Mouse (Mus musculus): ENCODE measurements around the gene 1700025C18Rik. TPM values are rescaled to one million over a fixed set of nuclear protein-coding genes. Genes with fewer than 3 reads are reported as not detected.

The 1700025C18Rik gene
- polyA plus RNA-seq, 1 experiment from 2014 or later: not detected

- CTCF ChIA-PET: no interaction called here
- no peak for ATAC-seq
- H3K27me3 ChIP-seq: peaks cover 4% of the 10 kb centered on the region
- POLR2A ChIA-PET: no interaction called here
- in situ Hi-C loops (cut with MboI; ENCODE audit: low pct_unique_long_range_greater_than_20kb): no loop called here
- no peak for DNase-seq (ENCODE audit: low read depth, low spot score)
- TF ChIP-seq CTCF (IDR thresholded peaks at IDR 0.05): no peak
Observed at GRCm38 (mm10) chr2:165059961-165060360, 30.6 kb downstream of the 1700025C18Rik start.

GRCm38 (mm10) chr2:165056377-165057085, 34.0 kb downstream of the 1700025C18Rik start:
- CTCF ChIA-PET: no interaction called here
- TF ChIP-seq CTCF (IDR thresholded peaks at IDR 0.05): no peak
- peaks cover 4% of the 10 kb centered on the region for H3K27me3 ChIP-seq
- DNase-seq (ENCODE audit: low read depth, low spot score): no peak
- in situ Hi-C loops (cut with MboI; ENCODE audit: low pct_unique_long_range_greater_than_20kb): no loop called here
- POLR2A ChIA-PET: no interaction called here
- no peak for ATAC-seq

GRCm38 (mm10) chr2:165055905-165056304, 34.6 kb downstream of the 1700025C18Rik start:
- DNase-seq (ENCODE audit: low read depth, low spot score) (no peak), ATAC-seq (no peak)
- in situ Hi-C loops (cut with MboI; ENCODE audit: low pct_unique_long_range_greater_than_20kb): no loop called here

GRCm38 (mm10) chr2:165054888-165055852, 35.4 kb downstream of the 1700025C18Rik start, which contains the start of gene Cd40:
TSS of gene Cd40 (plus strand) at chr2:165055627.
- ChIA-PET POLR2A (no interaction called here), CTCF (no interaction called here)
- no peak for ATAC-seq
- in situ Hi-C loops (cut with MboI; ENCODE audit: low pct_unique_long_range_greater_than_20kb): no loop called here
- H3K27me3 ChIP-seq: peaks cover 14% of the 10 kb centered on the region
- no peak for TF ChIP-seq CTCF (IDR thresholded peaks at IDR 0.05)
- no peak for DNase-seq (ENCODE audit: low read depth, low spot score)

More at GRCm38 (mm10) chr2:165055905-165056304, 34.6 kb downstream of the 1700025C18Rik start:
- POLR2A ChIA-PET: no interaction called here
- CTCF ChIA-PET: no interaction called here
- H3K27me3 ChIP-seq: peaks cover 9% of the 10 kb centered on the region
- no peak for TF ChIP-seq CTCF (IDR thresholded peaks at IDR 0.05)

- ATAC-seq: no peak
- no peak for TF ChIP-seq CTCF (IDR thresholded peaks at IDR 0.05)
- DNase-seq (ENCODE audit: low read depth, low spot score): no peak
- peaks cover 21% of the 10 kb centered on the region for H3K27me3 ChIP-seq
- ChIA-PET POLR2A (no interaction called here), CTCF (no interaction called here)
- in situ Hi-C loops (cut with MboI; ENCODE audit: low pct_unique_long_range_greater_than_20kb): no loop called here
Observed at GRCm38 (mm10) chr2:165051566-165051965, 39.0 kb downstream of the 1700025C18Rik start.

GRCm38 (mm10) chr2:165050826-165051548, 39.6 kb downstream of the 1700025C18Rik start:
- in situ Hi-C loops (cut with MboI; ENCODE audit: low pct_unique_long_range_greater_than_20kb): no loop called here
- peaks cover 20% of the 10 kb centered on the region for H3K27me3 ChIP-seq
- no peak for ATAC-seq
- no peak for DNase-seq (ENCODE audit: low read depth, low spot score)
- POLR2A ChIA-PET: no interaction called here
- no peak for TF ChIP-seq CTCF (IDR thresholded peaks at IDR 0.05)
- CTCF ChIA-PET: no interaction called here

- no peak for ATAC-seq
- in situ Hi-C loops (cut with MboI; ENCODE audit: low pct_unique_long_range_greater_than_20kb): no loop called here
Observed at GRCm38 (mm10) chr2:165049044-165049443, 41.5 kb downstream of the 1700025C18Rik start.

GRCm38 (mm10) chr2:165043729-165044128, 46.8 kb downstream of the 1700025C18Rik start:
- CTCF ChIA-PET: interaction anchor here (1.8 kb wide), 1 partner anchor 11 kb away, joined by 8 read pairs; no protein-coding TSS in a partner anchor
- TF ChIP-seq CTCF (IDR thresholded peaks at IDR 0.05): no peak

More at GRCm38 (mm10) chr2:165049044-165049443, 41.5 kb downstream of the 1700025C18Rik start:
- no peak for DNase-seq (ENCODE audit: low read depth, low spot score)
- H3K27me3 ChIP-seq: peaks cover 22% of the 10 kb centered on the region
- ChIA-PET POLR2A (no interaction called here), CTCF (no interaction called here)
- TF ChIP-seq CTCF (IDR thresholded peaks at IDR 0.05): no peak

GRCm38 (mm10) chr2:165043090-165043636, 47.4 kb downstream of the 1700025C18Rik start:
- CTCF ChIA-PET: interaction anchor here (1.7 to 1.8 kb wide), 2 partner anchors 10 to 11 kb away, joined by 6 to 8 read pairs; no protein-coding TSS in a partner anchor
- TF ChIP-seq CTCF (IDR thresholded peaks at IDR 0.05): no peak
- peaks cover 19% of the 10 kb centered on the region for H3K27me3 ChIP-seq
- ATAC-seq (no peak), DNase-seq (ENCODE audit: low read depth, low spot score) (no peak)
- POLR2A ChIA-PET: interaction anchor here (0.7 to 1.6 kb wide), 2 partner anchors 8 to 448 kb away, joined by 3 to 5 read pairs; partner anchors contain the start of gene Ncoa5
- in situ Hi-C loops (cut with MboI; ENCODE audit: low pct_unique_long_range_greater_than_20kb): no loop called here

More at GRCm38 (mm10) chr2:165043729-165044128, 46.8 kb downstream of the 1700025C18Rik start:
- peaks cover 16% of the 10 kb centered on the region for H3K27me3 ChIP-seq
- no peak for ATAC-seq
- POLR2A ChIA-PET: interaction anchor here (0.7 to 1.6 kb wide), 2 partner anchors 9 to 20 kb away, joined by 3 to 5 read pairs; partner anchors contain the start of gene Ncoa5
- no peak for DNase-seq (ENCODE audit: low read depth, low spot score)
- in situ Hi-C loops (cut with MboI; ENCODE audit: low pct_unique_long_range_greater_than_20kb): no loop called here

GRCm38 (mm10) chr2:165042126-165042525, 48.4 kb downstream of the 1700025C18Rik start:
- peaks cover 18% of the 10 kb centered on the region for H3K27me3 ChIP-seq
- TF ChIP-seq CTCF (IDR thresholded peaks at IDR 0.05): no peak
- CTCF ChIA-PET: interaction anchor here (1.7 kb wide), 1 partner anchor 10 kb away, joined by 6 read pairs; no protein-coding TSS in a partner anchor
- no peak for ATAC-seq
- POLR2A ChIA-PET: no interaction called here
- in situ Hi-C loops (cut with MboI; ENCODE audit: low pct_unique_long_range_greater_than_20kb): no loop called here
- no peak for DNase-seq (ENCODE audit: low read depth, low spot score)
